Mouse (Mus musculus) c-Kit-positive CD71-positive TER-119-positive erythroid progenitor cells, embryonic 14.5 days (primary cell): Measurements from ENCODE around the gene Eef1a1.
"Not testable (repeated sequence)": the region's sequence is repeated elsewhere in the genome, so short reads cannot be mapped to it uniquely, and the experiment has no call there.

ENCODE experiments used
- DNase-seq: peaks from one replicate; pipeline ENCODE4 v3.0.0-alpha.2; 2013; ENCODE audit warnings: low spot score

Gene Eef1a1

DNA sequence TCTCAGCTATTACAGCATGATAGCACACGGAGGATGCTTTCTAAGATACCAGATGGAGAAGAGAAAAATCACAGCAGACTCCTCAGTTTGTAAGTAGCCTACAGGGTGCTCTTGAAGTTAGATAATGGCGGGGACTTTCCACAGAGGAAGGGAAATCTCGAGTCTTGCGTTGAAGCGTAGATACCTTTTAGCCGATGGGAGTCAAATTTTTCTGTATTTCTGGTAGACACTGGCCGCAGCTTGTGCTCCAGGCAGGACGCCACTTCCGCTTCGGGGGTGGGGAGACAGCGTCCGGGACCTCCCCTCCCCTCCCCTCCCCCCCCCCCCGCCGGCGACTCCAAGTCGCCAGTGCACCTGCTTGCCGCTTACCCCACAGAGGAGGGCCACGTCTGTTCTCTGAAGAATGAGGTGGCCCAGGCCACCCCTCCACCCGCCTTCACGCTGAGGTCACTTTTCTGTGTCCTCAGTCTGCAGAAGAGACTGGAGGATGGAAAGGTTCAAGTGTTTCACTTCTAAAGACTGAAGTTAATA lies at the start of gene Eef1a1:
Gene Eef1a1 (minus strand): TSS at position 262 of the 531 bp plus-strand sequence.
- no peak for DNase-seq

DNA sequence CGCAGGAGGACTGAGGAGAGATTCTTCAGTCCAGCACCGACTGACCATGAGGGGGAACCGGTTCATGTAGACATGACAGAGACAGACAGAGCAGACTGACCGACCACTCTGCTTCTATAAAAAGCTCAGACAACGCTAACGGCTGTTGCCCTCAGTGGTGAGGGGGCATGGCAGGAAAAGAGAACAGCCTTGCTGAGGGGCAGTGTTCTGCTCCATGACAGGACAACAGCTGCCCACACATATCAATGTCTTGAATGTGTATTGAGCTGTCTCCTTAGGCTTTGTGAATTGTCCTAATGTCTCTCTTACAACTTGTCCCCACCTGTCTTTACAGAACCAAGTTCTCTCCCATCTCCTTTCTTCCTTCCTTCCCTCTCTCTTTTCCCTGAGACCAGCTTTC lies 49.5 kb upstream of the Eef1a1 start:
- DNase-seq: no peak

DNA sequence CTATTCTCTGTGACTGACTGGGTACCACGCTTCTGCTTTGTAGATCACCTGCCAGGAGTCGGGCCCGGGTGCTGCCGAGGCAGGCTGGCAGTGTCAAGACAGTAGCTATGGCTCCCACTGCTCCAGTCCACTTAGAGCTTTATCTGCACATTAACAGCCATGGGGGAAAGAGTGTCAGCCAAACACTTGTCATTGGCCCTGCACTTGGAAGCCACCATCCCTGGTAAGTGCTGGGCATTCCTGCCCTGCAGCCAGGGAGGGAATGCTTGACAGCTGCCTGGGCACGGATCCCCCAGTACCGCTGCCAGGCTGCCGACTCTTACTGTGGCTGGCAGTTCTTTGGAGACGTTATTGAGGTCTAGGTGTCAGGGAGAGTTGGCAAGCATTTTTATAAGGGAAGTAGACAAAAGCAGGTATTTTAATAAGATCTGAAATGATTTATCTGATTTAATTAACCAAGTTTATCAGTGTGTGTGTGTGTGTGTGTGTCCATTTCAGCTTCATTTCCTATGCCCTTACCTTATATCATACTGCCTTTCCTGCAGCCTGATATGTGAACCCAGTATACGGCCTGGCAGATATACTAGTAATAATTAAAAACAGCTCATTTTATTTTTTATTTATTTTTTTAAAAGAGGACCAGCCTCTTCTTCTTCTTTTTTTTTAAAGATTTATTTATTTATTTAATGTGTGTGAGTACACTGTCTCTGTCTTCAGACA lies 48.4 kb upstream of the Eef1a1 start:
- DNase-seq: no peak

DNA sequence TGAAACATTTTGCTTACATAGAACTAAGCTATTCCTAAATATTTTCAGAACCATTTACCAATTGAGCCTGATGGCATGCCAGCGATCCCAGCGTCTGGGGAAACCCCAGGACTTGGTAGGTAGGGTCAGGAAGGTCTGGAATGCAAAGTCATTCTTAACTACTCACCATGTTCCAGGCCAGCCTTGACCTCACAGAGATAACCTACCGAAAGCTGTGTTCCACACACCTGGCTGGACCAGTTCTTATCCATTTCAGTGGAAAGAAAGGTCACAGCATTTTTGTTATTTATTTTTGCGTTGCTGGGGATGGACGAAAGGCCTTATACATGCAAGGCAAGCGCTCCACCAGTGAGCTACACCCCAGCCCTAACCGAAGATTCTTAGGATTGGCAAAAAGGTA lies 45.7 kb upstream of the Eef1a1 start:
- DNase-seq: no peak

DNA sequence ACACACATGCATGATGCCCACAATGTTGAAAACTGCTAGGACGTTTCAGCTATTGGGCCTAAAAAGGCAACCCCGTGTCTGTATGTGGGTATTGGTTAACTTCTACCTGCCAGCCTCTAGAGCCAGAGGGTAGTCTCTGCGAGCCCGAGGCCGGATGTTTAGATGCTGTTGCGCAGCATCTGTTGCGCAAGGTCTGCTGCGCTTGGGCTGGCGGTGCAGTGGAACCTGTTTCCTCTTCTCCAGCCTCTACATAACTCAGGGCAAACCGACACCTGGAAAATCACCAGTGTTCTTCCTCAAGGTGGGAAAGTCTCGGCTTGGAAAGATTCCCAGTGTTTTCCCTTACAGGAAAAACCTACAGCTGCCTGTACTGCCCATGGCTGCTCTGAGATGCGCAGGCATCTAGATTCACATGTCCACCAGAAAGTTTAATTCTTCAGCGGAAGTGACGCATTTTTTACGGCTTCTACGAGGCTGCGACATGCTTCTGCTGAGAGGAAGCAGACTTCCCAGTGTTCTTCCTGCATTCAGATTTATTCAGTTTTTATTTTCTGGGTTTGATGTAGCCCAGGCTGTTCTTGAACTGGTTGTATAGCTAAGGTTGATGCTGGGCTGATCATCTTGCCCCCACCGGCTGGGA lies 44.5 kb upstream of the Eef1a1 start:
- DNase-seq: no peak

DNA sequence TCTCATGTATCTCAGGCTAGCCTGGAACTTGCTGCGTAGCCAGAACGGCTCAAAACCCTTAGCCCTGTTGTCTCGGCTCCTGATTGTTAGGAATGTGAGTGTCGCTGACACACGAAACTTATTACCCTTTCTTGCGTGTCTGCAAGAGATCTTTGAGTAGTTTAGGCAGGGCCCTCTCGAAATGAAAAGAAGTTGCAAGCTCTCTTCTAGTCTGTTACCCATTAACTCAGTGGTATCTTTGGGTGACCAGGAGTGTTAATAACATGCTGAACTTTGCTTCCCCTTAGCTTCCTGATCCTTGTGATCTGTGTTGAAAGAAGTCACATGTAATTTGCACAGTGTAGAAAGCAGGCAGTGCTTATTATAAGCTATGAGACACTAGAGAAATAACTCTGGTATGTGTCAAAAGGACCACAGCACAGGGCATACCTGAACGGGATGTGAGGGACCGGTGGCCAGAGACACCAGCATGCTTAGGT lies 43.4 kb upstream of the Eef1a1 start:
- no peak for DNase-seq

DNA sequence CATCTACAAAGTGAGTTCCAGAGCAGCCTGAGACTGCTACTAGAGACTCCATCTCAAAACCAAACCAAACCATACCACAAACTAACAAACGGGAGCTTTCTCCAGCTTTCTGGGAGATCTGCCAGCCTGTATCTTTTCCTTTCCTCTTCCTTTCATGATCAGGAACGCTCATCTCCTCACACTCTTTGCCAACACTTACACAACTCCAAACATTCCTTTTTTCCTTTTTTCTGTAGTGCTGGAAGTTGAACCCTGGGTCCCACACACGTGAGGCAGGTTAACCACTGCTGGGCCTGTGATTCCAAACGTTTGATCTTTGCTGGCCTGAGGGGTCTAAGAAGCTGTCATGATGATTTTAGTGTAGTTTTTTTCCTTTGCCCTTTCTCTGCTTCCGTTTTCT lies 42.9 kb upstream of the Eef1a1 start:
- DNase-seq: no peak

DNA sequence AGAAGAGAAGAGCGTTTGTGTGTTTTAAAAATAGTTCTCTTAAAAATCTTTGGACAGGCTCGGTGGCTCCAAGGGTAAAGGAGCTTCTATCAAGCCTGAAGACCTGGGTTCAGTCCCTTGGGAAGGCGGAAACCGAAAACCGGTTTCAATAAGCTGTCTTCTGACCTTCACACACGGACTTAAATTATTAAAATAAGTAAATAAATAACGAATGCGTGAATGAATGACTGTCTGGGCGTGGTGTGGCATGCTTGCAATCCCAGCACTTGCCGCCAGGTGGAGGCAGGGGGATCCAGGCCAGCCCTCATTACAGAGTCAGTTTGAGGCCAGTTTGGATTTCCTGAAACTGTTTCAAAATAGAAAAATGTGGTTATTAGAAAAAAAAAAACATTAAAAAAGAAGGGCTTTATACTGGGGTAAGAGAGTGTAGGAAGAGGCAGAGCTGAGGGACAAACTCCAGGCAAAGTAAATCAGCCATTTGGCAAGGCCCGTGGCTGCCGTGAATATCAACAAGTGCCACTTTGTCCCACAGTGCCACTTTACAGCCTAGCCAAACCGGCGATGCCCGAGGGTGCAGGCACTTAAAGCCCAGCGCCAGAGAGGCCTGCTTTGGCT lies 38.9 kb upstream of the Eef1a1 start:
- peak; percentile 79 for DNase-seq

DNA sequence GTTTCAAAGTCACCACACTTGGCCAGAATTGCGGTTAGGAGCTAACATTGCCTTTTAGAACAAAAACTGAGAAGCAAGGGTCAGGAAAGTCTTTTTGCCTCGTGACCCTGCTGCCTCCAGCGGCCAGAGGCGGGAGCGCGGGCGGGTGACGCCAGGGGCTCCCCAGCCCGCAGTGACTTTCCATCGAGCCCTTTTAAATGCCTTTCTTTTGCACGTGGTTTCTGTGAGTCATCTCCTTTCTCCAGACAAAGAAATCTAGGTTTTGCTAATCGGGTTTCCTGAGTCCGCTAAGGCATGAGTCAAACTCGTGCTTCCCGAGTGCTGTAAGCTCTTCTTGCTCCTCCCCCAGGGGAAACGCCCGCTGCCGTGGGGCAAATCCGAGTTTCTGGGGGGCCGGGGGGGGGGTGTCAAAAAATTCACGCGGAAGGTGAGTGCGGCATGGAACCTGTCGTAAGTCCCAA lies 38.4 kb upstream of the Eef1a1 start:
- peak; percentile 69 for DNase-seq

DNA sequence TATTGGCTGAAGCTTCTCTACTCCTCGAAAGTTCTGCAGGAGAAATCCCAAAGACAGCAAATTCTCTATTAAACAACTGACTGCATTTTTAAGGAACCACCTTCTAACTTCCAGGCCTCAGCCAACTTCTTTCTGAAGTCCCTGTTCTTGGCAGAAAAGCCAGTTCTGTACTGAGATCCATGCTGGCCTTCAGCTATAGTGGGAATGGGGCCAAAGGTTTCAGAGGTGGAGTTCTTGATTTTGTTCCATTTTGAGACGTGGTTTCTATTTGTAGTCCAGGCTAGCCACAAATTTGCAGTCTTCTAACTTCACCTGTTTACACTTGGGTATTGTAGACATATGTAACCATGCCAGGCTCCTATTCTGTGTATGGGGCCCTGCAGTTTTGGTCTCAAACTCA lies 37.3 kb upstream of the Eef1a1 start:
- DNase-seq: no peak

DNA sequence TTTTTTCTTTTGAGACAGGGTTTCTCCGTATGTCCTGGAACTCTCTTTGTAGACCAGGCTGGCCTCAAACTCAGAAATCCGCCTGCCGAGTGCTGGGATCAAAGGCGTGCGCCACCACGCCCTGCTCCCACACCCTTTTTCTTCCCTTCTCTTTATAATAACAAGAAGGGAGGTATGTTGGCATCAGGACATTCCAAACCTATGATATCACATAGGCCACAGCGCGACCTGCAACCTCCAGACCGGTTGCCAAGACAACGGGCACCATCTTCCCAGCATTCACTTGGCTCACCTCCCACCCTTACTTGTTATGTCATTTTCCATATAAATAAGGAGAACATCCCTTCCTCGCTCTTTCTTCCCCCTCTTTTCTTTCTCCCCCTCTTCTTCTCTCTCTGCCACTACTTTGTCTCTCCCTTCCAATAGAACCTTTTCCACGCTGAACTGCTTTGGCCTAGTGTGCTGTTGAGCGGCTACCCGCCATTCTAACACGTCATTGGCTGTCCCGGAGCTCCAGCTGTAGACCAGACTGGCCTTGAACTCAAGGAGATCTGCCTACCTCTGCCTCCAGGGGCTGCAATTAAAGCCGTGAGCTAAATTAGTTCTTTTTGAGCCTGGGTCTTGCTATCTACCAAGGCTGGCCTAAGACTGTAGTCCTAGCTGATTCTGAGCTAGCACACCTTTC lies 36.6 kb upstream of the Eef1a1 start:
- no peak for DNase-seq

DNA sequence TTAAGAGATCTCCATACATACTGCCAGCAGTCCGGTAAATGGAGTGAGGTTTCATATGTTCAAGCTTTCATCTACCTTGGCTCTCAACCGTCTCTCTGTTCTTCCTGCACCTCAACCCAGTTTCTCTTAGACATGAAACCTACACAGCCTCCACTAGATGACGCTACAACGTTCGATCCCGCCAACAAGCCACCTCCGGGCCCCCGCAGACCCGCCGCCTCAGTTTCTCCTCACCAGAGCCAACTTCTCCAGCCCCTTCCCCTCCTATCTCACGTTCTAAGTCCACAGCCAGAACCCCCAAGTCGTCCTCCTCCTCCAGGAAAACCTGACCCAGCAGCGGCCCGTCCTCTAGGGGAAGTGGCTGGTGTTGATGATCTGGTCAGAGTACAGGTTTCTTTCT lies 32.7 kb upstream of the Eef1a1 start:
- DNase-seq: no peak

DNA sequence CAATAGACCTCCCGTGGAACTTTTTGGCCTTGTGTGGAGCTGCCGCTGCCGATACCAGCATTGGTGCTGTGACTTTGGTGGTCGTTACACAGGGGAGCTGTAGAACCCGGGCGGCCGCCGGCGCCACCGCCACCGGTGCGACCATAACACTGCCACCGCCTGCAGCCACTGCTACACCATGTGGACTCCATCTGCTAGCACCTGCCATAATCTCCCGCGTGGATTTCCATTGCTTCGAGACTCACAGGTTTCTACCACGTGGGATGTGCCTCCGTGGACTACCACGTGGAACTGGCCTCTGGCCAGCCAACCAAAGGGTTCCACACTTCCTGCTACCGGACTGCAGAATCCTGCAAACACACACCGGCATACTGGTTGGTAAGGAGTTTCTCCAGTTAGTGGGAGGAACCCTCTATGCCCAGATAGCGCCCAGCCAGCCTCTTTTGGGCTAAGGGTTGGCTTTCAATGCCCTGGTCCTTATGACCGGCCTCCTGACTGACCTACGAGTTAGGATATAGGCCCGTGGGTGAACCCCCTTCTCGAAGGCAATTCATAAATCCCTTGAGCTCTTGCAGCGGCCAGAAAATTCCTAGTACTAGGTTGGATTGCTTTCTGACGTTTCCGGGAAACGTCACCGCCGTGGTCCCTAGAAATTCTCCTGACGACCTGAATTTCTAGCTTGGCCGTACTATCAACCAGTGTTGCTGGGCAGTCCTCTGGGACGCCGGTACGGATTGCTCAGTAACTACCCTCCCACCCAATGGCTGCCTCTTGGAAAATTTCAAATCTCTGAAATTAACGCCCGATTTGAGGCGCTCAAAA lies 32.0 kb upstream of the Eef1a1 start:
- DNase-seq: no peak

DNA sequence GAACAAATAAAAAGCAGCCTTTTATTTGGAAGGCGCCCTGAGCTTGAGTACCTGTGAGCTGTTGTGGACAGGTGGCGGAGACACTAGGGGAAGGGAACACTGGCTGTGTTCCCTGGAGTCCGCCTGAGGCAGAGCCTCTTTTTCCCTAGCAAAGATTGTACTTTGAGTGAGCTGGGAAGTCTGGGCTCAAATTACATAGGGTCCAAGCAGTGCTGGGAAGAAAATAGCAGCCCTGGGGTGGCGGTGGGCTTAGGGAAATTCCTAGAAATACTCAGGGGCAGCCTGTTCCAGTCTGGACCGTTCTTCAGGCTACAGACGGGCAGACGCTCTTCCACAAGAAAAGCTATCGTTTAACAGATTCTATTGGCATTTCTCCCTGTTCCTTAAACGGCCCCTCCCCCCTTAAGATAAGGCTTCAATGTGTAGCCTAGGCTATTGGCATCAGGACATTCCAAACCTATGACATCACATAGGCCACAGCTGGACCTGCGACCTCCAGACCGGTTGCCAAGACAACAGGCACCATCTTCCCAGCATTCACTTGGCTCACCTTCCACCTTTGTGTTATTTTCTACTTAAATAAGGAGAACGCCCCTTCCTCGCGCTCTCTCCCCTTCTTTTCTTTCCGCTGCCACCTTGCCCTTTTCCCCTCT lies 31.3 kb upstream of the Eef1a1 start:
- DNase-seq: no peak

DNA sequence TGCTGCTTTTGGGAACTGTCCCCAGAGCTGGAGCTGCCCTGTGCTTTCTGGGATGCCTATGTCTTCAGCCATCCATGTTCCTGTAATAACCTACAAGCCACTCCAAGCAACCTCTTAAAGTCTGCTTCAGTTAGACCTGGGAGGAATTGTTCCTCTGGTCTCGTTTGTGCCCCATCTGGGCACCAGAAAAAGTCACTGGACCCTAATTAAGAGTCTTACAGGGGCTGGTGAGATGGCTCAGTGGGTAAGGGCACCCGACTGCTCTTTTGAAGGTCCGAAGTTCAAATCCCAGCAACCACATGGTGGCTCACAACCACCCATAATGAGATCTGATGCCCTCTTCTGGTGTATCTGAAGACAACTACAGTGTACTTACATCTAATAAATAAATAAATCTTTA lies 28.3 kb upstream of the Eef1a1 start:
- DNase-seq: not testable (repeated sequence)

DNA sequence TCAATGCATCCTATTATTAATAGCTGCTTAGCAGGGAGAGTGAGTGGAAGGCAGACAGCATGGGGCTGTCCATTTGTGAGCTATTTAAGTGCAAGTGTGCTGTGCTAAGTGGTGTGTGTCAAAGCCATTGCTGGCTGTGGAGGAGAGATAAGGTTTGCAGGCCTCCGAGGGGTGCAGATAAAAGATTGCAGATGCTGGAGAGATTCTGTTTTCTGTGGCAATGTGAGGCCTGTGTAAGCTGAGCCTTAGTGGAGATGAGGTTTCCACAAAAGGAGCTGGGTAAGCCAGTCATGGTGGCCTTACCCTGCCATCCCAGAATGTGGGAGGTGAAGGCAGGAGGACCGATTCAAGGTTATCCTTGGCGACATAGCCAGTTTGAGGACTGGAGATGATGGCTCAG lies 27.2 kb upstream of the Eef1a1 start:
- DNase-seq: peak; percentile 68

DNA sequence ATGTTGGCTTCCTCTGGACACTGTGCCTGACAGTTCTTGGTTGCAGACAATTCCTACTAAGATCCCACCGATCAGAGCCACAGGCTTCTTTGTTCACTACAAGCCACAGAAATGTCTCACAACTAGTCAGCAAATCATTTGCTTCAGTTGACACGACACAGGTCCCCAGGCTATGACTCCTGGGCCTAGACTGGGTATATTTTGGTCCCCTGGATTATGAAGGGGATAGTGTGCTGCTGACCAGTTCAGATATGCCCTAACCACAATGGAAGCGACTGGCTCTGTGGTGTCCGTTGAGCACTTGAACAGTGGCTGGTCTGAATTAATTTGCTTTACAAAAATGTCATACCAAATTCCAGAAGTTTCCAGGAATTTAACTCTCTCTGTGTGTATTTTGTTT lies 25.7 kb upstream of the Eef1a1 start:
- DNase-seq: no peak

DNA sequence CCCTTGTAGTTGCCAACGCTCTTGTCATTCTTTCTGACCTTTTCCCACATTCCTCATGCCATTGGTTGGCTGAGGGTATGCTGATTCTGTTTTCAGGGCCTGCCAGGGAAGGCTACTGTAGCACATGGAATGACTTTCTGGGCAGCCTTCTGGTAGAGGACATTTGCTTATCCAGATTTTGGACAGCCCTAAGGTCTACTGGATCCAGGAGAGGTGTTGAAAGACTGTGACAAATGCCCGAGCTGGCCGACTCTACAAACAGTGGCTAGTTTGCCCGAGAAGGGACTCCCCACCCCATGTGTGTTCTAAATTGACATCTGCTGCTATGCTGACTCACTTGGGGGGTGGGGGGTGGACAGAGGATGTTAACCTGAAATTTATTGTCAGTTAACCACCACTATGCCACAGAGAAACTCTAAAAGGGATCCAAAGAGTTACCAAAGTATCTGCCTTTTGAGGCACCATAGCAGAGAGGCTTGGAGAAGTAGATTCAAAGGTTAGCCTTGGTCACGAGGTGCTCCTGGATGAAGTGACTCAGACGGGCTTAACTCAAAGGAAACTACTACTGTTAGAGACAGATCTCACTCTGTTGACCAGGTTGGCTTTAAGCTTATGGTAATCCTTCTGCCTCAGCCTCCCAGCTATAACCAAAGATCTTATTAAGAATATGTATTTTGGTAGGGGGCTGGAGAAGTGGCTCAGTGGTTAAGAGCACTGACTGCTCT lies 25.0 kb upstream of the Eef1a1 start:
- no peak for DNase-seq

DNA sequence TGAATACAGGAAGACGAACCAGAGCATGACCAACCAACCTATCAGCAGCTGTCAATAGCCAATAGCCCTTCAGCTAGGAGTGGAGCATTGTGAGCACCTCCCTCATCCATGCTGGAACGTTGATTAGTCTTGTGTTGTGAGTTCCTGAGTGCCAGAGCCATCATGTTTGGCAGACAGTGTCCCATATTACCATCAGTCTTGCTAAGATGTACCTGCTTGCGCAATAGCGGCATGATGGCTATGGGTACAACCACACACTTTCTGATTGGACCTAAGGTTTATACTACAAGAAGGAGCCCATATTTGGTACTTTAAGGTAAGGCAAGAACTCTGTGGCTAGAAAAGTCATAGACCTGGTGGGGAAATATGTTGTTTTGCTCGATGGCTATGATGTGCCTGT lies 22.8 kb upstream of the Eef1a1 start:
- no peak for DNase-seq

DNA sequence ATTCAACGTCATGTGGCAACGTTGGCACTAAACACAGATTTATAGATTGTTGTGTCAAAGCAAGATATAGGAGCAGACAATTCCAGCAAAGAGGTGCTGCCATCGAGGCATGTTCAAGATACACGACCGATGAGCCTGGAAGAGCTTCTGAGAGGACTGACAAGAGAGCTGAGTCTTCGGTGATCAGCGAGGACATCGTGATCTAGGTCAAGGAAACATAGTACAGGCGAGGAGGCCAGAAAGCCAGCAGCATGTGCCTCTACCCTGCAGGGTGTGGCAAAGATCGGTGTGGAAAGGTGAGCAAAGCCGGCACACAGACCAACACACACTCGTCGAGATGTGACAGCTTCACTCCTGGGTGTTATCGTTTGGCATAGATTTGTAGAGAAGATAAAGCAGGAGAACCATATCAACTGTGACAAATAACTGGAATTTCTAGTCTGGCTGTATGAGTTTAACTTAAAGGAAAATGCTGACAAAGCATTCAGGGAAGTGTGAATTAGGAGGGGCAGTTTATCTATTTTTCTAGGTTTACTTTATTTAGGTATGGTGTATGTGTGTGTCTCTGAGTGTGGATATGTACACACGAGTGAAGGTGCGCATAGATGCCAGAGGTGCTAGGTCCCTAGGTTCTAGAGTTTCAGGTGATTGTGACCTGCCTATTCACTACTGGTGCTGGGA lies 19.3 kb upstream of the Eef1a1 start:
- no peak for DNase-seq
